Mouse (Mus musculus) stomach, postnatal 0 days (tissue): Measurements from ENCODE around the gene Abcg1.

ENCODE experiments used
- CTCF ChIP-seq: IDR thresholded peaks from 2 replicates; pipeline ENCODE4 v1.5.1; 2016; ENCODE audit warnings: antibody characterized with exemption, low read depth, mild to moderate bottlenecking, moderate library complexity
- EP300 ChIP-seq: optimal IDR thresholded peaks from 2 replicates; pipeline ENCODE3; 2016; ENCODE audit warnings: antibody characterized with exemption

DNA sequence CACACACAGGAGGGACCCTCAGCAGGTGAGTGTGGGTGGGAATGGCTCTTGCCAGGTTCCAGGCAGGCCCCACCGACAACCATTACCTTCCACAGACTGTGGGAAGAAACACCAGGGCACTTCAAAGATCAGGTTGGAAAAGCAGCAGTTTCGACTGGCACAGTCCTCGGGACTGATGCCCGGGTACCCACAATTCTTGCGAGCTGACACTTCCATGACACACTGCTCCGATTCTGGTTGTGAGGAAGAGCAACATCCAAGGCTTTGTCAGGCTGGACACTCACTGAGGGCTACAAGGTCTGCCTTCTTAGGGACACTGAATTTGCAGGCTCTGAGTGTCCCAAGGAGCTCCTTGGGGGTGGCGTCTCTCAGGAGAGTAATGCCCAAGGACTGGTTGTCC lies 84.6 kb downstream of the Abcg1 start:
- TF ChIP-seq CTCF (no peak), EP300 (no peak)
